Mouse (Mus musculus) kidney, adult 2 months (tissue): ENCODE data around the gene Vipr2. TPM values are rescaled to one million over a fixed set of nuclear protein-coding genes. Genes with fewer than 3 reads are reported as not detected.

Experiments
- DNase-seq: peaks from one replicate; pipeline ENCODE4 v3.0.0; 2021
- H3K27ac ChIP-seq: fragments of 200-500 bp; 2 replicates; pipeline ENCODE4 v1.5.1; 2012; ENCODE audit warnings: low read depth, low read length, control low read depth, inconsistent platforms; ENCODE audit not compliant: insufficient read depth
- H3K27me3 ChIP-seq: fragments of 200-500 bp; replicated peaks from 2 replicates; pipeline ENCODE4 v1.6.1; 2012; ENCODE audit warnings: mild to moderate bottlenecking, moderate library complexity, low read length, inconsistent platforms; ENCODE audit not compliant: control insufficient read depth, insufficient read depth
- H3K36me3 ChIP-seq: fragments of 200-500 bp; 2 replicates; pipeline ENCODE4 v1.6.1; 2012; ENCODE audit warnings: mild to moderate bottlenecking, moderate library complexity, low read length, inconsistent platforms; ENCODE audit not compliant: control insufficient read depth, insufficient read depth
- H3K4me1 ChIP-seq: fragments of 200-500 bp; 2 replicates; pipeline ENCODE4 v1.6.1; 2011; ENCODE audit warnings: low read length; ENCODE audit not compliant: control insufficient read depth, insufficient read depth
- H3K4me3 ChIP-seq: fragments of 200-500 bp; 2 replicates; pipeline ENCODE4 v1.5.1; 2011; ENCODE audit warnings: mild to moderate bottlenecking, low read depth, low read length, control low read depth; ENCODE audit not compliant: insufficient read depth
- CTCF ChIP-seq: fragments of 200-500 bp; conservative IDR thresholded peaks from 2 replicates; pipeline ENCODE4 v1.5.1; 2011; ENCODE audit warnings: low read depth, mild to moderate bottlenecking, control low read depth, low read length, moderate library complexity, mixed read lengths; ENCODE audit not compliant: insufficient read depth, insufficient read length
- POLR2A ChIP-seq: fragments of 200-500 bp; IDR thresholded peaks from one replicate; pipeline ENCODE4 v1.6.1; 2011; ENCODE audit warnings: low read depth, low read length, control low read depth
- WGBS: fragments of 180-500 bp; shearing (Covaris S2); methylation state at CpG from one replicate; pipeline ENCODE4 v1.1.7; 2018; 5-methylcytosine and 5-hydroxymethylcytosine counted together
- polyA plus RNA-seq: library from polyadenylated mRNA; depleted of rRNA; stranded (reverse); fragments of >200 nt; gene quantifications from 2 replicates; pipeline ENCODE4 v1.2.3, GENCODE M21; 2012

Gene Vipr2
- polyA plus RNA-seq, 1 experiment = 0.52 TPM

DNA sequence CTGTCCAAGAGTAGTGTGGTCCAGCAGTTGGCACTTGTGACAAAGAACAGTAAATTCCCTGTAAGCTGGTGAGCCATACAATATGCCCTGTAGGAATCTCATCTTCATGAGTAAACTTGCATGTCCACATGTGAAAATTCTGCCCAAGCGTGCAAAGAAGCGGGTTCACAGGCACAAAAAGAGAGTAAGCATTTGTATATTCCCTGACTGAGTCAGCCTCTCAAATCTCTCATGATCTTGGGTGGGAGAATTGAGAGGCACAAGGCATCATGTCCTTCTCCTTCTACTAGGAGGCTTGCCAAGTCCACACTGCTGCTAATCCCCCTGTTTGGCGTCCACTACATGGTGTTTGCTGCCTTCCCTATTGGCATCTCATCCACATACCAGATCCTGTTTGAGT is 64.9 kb downstream of the Vipr2 start:
- no peak overlapping the region for H3K27ac ChIP-seq
- H3K4me3 ChIP-seq = no peak overlapping the region
- H3K4me1 ChIP-seq = no peaks in the 10 kb centered on the region
- TF ChIP-seq CTCF (no peak), POLR2A (no peak)
- WGBS = 87% methylated on average over 3 of the region's 3 CpGs
- H3K27me3 ChIP-seq = no peaks in the 10 kb centered on the region
- H3K36me3 ChIP-seq = no peaks in the 10 kb centered on the region
- no peak for DNase-seq

DNA sequence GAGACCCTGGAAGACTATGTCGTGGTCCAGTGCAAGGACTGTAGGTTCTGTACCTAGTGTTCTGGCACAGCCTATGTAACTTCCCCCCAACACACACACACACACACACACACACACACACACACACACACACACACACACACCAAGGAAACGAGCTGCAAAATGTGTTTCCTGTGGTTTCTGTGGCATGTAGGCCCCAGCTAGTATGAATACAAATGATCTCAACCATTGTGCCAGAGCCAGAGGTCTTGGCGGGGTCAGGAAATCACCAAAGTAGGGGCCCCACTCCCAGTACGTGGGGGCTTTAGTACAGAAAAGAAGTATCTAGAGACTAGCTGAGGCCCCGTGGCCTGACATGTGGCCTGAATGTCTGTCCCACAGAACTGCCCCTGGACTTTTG is 67.7 kb downstream of the Vipr2 start:
- 54% methylated on average over 5 of the region's 5 CpGs for WGBS

DNA sequence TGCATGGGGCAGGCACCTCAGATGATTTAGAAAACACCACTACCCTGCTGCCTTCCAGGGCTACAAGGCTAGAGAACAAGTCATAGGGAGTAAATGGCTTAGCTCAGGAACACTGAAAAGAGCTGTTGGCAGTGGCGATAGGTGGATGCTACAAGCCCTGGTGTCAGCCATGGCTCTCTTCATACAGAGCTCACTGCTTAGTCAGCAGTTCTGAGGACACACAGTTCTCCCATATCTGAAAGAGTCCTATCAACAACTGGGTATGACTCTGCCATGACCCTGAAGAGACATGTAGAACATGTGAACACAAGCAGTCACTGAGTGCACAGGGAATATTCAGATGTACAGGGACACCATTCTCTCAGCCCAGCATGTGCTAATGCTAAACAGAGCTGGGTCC is 68.2 kb downstream of the Vipr2 start:
- H3K4me3 ChIP-seq = no peak overlapping the region
- 98% methylated on average over 1 of the region's 1 CpGs for WGBS
- no peak overlapping the region for H3K27ac ChIP-seq
- H3K4me1 ChIP-seq = no peaks in the 10 kb centered on the region
- DNase-seq = no peak
- H3K27me3 ChIP-seq = no peaks in the 10 kb centered on the region
- H3K36me3 ChIP-seq = no peaks in the 10 kb centered on the region
- no peak for TF ChIP-seq POLR2A
- no peak for TF ChIP-seq CTCF

More for the DNA sequence above, 67.7 kb downstream of the Vipr2 start:
- no peaks in the 10 kb centered on the region for H3K36me3 ChIP-seq
- no peaks in the 10 kb centered on the region for H3K4me1 ChIP-seq
- no peak for TF ChIP-seq CTCF
- no peak for TF ChIP-seq POLR2A
- no peak overlapping the region for H3K27ac ChIP-seq
- DNase-seq = no peak
- no peaks in the 10 kb centered on the region for H3K27me3 ChIP-seq
- no peak overlapping the region for H3K4me3 ChIP-seq

DNA sequence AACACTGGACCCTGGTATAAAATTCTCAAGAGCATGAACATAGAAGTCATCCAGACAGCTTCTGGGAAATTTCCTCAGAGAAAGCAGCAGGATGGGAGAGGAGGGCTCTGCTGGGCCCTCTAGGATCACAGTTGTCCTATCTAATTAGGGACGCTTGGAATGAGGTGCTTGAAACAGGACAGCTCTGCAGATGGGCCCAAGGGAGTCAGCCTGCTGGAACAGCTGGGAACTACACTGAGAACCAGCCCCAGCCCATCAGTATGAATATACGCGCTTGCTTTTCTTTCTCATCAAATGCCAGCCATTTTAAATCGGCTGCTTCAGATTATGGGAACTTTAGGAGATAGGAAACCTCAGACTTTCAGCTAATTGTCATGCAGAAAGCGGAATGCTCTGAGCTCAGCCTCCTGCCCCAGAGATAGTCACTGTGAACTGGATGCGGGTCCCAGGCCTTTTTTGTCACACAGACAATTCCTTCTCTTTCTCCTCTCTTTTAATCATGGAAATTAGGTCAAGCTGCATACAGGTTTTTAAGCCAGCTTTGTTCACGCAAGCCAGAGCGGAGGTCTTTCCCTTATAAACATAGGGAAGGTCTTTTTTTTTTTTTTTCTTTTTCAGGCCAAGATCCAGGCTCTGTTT is 69.6 kb downstream of the Vipr2 start:
- Histone ChIP-seq H3K4me3 (no peak overlapping the region), H3K36me3 (no peaks in the 10 kb centered on the region), H3K27me3 (no peaks in the 10 kb centered on the region), H3K27ac (no peak overlapping the region), H3K4me1 (no peaks in the 10 kb centered on the region)
- DNase-seq = no peak
- 67% methylated on average over 8 of the region's 8 CpGs for WGBS
- TF ChIP-seq CTCF (no peak), POLR2A (no peak)

DNA sequence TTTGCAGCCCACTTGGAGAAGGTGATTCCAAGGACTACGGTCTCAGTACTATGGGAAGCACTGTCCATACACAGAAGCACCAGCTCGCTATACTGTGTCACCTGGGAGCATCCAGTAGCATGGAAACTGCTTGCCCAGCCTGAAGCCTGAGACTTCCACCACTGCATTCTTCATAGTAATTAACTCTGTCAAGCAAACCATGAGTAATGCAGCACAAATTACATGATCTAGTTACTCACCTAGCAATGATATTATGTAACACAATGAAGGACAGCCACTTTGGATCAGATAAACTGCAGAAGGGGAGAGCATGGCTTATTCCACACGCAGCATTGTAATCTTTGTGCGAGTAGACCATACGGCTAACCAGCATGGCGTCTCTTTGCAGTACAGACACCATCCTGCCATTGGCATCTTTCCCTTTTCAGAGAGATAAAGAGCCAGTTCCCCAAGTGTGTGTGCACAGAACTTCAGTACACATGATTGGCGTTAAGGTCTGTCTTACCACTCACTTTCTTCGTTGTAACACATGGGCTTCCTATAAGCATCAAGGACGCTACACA is 75.4 kb downstream of the Vipr2 start:
- no peak overlapping the region for H3K27ac ChIP-seq
- DNase-seq = no peak
- no peaks in the 10 kb centered on the region for H3K4me1 ChIP-seq
- H3K36me3 ChIP-seq = no peaks in the 10 kb centered on the region
- TF ChIP-seq POLR2A = no peak
- no peak for TF ChIP-seq CTCF
- WGBS = 87% methylated on average over 9 of the region's 9 CpGs
- no peak overlapping the region for H3K4me3 ChIP-seq
- no peaks in the 10 kb centered on the region for H3K27me3 ChIP-seq

DNA sequence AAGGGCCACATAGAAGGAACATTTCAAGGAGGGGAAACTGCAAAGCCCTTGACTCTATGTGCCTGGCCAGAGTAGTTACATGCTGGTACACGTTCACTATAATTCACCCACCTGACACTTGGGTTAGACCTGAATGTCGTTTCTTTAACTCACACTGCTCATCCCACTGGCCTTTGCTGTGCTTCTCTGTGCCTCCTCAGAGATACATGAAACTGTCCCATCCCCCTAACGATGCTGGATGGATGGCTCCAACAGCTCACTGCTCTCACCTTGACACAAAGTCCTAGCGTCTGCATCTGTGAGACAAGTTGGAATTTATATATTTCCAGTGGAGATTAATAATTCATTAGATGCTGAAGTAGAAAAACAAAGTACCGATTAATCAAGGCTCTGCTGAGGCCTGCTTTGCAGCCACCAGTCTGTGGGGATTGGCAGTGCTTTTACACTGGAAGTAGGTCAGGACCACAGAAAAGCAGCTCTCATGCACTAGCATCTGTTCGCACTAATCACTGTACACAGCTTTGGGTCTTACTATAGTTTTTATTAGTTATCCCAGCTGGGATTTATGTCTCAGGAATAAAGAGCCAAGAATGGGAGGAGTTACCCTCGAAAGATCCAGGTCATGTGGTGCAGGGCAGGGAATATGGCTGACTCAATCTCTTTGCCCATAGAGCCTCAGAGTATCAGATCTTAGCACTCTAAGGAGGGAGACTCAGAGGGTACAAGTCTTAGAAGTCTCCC is 79.4 kb downstream of the Vipr2 start:
- DNase-seq = no peak
- no peak overlapping the region for H3K4me3 ChIP-seq
- 59% methylated on average over 7 of the region's 7 CpGs for WGBS

DNA sequence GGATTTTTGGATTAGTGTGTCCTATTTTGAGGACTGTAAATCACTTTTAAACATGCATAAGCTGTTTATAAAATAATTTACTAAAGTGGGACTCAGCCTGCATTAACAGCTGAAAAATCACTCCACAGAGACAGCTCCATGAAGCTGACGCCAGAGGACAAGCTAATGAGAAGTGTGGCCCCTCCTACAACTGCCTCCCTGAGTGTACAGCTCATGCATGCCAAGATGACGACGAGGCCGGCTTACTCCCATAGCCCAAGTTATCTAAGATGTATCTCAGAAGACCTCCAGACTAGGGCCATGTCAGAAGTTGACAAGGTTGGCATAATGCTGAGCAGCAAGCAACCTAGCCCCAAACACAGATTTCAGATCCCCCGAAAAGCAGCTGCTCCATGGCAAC is 81.7 kb downstream of the Vipr2 start:
- no peak for DNase-seq
- H3K27me3 ChIP-seq = no peaks in the 10 kb centered on the region
- WGBS = 68% methylated on average over 5 of the region's 5 CpGs

More for the DNA sequence above, 79.4 kb downstream of the Vipr2 start:
- no peak for TF ChIP-seq POLR2A
- TF ChIP-seq CTCF = no peak
- Histone ChIP-seq H3K36me3 (no peaks in the 10 kb centered on the region), H3K4me1 (no peaks in the 10 kb centered on the region), H3K27ac (no peak overlapping the region), H3K27me3 (no peaks in the 10 kb centered on the region)

More for the DNA sequence above, 81.7 kb downstream of the Vipr2 start:
- no peak overlapping the region for H3K27ac ChIP-seq
- no peaks in the 10 kb centered on the region for H3K4me1 ChIP-seq
- H3K36me3 ChIP-seq = no peaks in the 10 kb centered on the region
- no peak overlapping the region for H3K4me3 ChIP-seq
- no peak for TF ChIP-seq POLR2A
- TF ChIP-seq CTCF = no peak
